Mouse (Mus musculus) kidney, embryonic 14.5 days (tissue): ENCODE data around the gene Psmf1. TPM values are rescaled to one million over a fixed set of nuclear protein-coding genes. Genes with fewer than 3 reads are reported as not detected.

Experiments used
- ATAC-seq: fragments of 200-750 bp; cut with Nextera tagmentation; 2 replicates; pipeline ENCODE4 v1.8.0; 2017; ENCODE audit warnings: moderate number of reproducible peaks, mild to moderate bottlenecking, moderate TSS enrichment, moderate library complexity; ENCODE audit not compliant: low FRiP score, low TSS enrichment
- H3K27ac ChIP-seq: fragments of 300-500 bp; sonication (generic); 2 replicates; pipeline ENCODE4 v1.5.1; 2014; ENCODE audit warnings: low read depth, mild to moderate bottlenecking, low read length, moderate library complexity, mixed read lengths
- H3K27me3 ChIP-seq: fragments of 300-500 bp; sonication (generic); 2 replicates; pipeline ENCODE4 v1.6.1; 2014; ENCODE audit warnings: mild to moderate bottlenecking, low read length; ENCODE audit not compliant: control insufficient read depth, insufficient read depth
- H3K36me3 ChIP-seq: fragments of 300-500 bp; sonication (generic); 2 replicates; pipeline ENCODE4 v1.6.1; 2014; ENCODE audit warnings: low read length, mixed read lengths; ENCODE audit not compliant: control insufficient read depth, insufficient read depth
- H3K4me1 ChIP-seq: fragments of 300-500 bp; sonication (generic); 2 replicates; pipeline ENCODE4 v1.6.1; 2014; ENCODE audit warnings: low read length, mixed read lengths; ENCODE audit not compliant: control insufficient read depth, insufficient read depth
- H3K4me2 ChIP-seq: fragments of 300-500 bp; sonication (generic); replicated peaks from 2 replicates; pipeline ENCODE4 v1.6.1; 2014; ENCODE audit warnings: low read depth, mild to moderate bottlenecking, low read length
- H3K4me3 ChIP-seq: fragments of 300-500 bp; sonication (generic); 2 replicates; pipeline ENCODE4 v1.5.1; 2014; ENCODE audit warnings: mild to moderate bottlenecking, low read length
- H3K9ac ChIP-seq: fragments of 300-500 bp; sonication (generic); 2 replicates; pipeline ENCODE4 v1.6.1; 2014; ENCODE audit warnings: low read depth, mild to moderate bottlenecking, low read length, moderate library complexity
- H3K9me3 ChIP-seq: fragments of 300-500 bp; sonication (generic); 2 replicates; pipeline ENCODE4 v1.6.1; 2016; ENCODE audit warnings: low read length; ENCODE audit not compliant: control insufficient read depth
- WGBS: fragments of 180-500 bp; shearing (Covaris S2); extraction: QIAGEN DNeasy Blood & Tissue Kit; methylation state at CpG from one replicate; pipeline ENCODE4 v1.1.7; 2014; 5-methylcytosine and 5-hydroxymethylcytosine counted together
- polyA plus RNA-seq: library from polyadenylated mRNA; unstranded; fragments of >200 nt; fragmentation: Nextera tagmentation; extraction: Ambion mirVana; gene quantifications from 2 replicates; pipeline ENCODE4 v1.2.1, GENCODE M21; 2014

The Psmf1 gene
- polyA plus RNA-seq, 1 experiment from 2014 or later: 49.6 TPM

DNA sequence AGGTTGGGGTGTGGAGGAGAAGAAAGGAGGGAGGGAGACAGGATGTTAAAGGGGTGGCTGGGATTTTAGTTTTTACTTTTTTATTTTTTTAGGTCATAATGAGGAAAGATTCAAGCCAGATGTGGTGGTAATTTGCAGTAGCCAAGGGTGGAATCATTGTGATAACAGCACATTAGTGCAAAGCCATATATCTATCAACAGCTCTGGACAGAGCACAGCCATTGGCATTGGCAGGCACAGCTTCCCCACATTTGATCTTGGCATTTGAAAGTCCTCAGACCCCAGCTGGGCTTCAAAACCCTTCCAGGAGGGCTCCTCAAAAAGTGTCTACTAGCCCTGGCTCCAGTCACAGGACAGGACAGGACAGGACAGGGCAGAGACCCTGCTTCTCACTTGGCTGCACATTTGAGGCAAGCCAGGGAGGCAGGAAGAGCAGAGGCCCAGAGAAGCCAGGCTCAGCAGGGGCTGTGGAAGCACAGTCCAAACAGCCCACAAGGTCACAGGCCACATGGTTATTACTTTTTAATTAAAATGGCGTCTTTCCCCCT lies 14.9 kb upstream of the Psmf1 start:
- WGBS: 34% methylated on average over 1 of the region's 1 CpGs
- H3K4me2 ChIP-seq: no peak overlapping the region
- H3K9ac ChIP-seq: no peak overlapping the region
- no peak overlapping the region for H3K4me3 ChIP-seq
- ATAC-seq: no peak
- no peaks in the 10 kb centered on the region for H3K4me1 ChIP-seq
- H3K27ac ChIP-seq: no peak overlapping the region
- H3K9me3 ChIP-seq: no peaks in the 10 kb centered on the region
- H3K36me3 ChIP-seq: no peaks in the 10 kb centered on the region
- H3K27me3 ChIP-seq: no peaks in the 10 kb centered on the region

DNA sequence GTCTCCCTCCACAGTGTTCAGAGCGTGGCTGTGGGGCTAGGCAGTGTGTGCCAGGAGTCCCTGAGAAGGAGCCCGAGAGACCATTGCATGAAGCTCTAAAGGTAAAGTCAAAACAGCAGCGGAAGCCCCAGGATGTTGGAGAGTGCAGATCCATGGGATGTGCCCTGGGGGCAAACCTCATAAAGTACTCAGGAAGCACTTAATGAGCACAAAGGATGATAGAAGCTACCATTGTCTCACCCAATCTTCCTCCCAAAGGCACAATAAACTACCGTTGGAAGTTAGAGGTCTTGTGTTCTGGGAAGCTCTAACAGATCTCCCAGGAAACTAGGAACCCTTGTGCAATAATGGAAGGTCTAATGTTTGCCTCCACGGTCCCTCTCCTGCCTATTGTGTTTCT lies 13.5 kb upstream of the Psmf1 start:
- no peak overlapping the region for H3K4me2 ChIP-seq
- H3K9ac ChIP-seq: no peak overlapping the region
- H3K27me3 ChIP-seq: no peaks in the 10 kb centered on the region
- no peak for ATAC-seq
- H3K27ac ChIP-seq: no peak overlapping the region
- no peak overlapping the region for H3K4me3 ChIP-seq
- H3K9me3 ChIP-seq: no peaks in the 10 kb centered on the region
- 38% methylated on average over 5 of the region's 5 CpGs for WGBS
- no peaks in the 10 kb centered on the region for H3K4me1 ChIP-seq
- no peaks in the 10 kb centered on the region for H3K36me3 ChIP-seq

DNA sequence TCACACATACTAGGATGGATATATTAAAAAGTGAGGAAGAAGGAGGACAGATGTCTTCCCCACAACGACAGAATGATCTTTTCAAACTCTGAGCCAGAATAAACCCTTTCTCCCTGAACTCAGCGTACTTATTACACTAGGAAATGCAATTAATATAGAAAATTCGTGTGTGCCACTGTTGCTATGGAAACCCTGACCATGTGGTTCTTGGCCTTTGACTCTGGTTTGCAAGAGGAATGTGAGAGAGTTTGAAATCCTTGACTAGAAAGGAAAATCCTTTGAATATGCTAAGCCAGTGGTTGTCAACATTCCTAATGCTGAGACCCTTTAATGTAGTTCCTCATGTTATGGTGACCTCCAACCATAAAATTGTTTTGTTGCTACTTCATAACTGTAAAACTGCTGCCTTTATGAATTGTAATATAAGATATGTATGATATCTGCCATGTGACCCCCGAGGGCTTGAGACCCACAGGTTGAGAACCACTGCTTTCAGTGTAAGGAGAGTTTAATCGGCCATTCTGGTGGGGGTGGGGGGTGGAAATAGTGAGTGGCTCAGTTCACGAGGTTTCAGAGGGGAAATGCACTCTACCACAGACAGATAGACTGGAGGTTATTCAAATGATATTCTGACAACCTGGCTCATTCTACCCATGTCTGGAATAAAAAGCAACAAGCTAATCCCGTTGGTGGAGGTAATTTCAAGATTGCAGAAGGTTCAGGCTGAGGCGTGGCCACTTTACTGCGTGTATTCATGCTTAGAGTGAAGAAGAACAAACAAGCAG lies 12.5 kb upstream of the Psmf1 start:
- Histone ChIP-seq H3K36me3 (no peaks in the 10 kb centered on the region), H3K9ac (no peak overlapping the region), H3K4me2 (no peak overlapping the region), H3K4me1 (no peaks in the 10 kb centered on the region), H3K27ac (no peak overlapping the region), H3K27me3 (no peaks in the 10 kb centered on the region), H3K9me3 (no peaks in the 10 kb centered on the region), H3K4me3 (no peak overlapping the region)
- ATAC-seq: no peak
- 55% methylated on average over 9 of the region's 9 CpGs for WGBS

DNA sequence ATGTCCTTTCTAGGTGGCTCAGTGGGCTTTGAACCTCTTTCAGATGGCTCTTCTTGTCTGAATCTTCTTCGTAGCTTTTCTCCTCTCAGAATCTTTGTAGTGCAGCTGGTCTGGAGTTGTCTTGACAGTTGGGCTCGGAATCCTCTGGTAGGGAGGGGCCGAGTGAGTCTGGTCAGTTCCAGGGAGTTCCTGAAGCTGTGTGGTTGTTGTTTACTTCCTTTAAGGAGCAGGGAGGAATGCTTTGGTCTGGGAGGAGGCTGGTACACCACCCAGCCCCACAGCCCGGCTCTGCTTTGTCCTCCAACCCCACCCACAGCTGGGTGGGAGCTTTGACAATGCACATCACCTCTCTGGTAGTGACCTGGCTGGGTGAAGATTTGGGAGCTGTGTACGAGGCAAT lies 7.3 kb upstream of the Psmf1 start:
- Histone ChIP-seq H3K9me3 (no peaks in the 10 kb centered on the region), H3K27ac (no peak overlapping the region), H3K4me1 (no peaks in the 10 kb centered on the region), H3K27me3 (0 out of 2 replicates have a peak, but pooled peaks cover 3% of the 10 kb centered on the region), H3K4me2 (no peak overlapping the region), H3K9ac (no peak overlapping the region), H3K4me3 (no peak overlapping the region), H3K36me3 (no peaks in the 10 kb centered on the region)
- WGBS: 66% methylated on average over 5 of the region's 5 CpGs
- ATAC-seq: no peak

DNA sequence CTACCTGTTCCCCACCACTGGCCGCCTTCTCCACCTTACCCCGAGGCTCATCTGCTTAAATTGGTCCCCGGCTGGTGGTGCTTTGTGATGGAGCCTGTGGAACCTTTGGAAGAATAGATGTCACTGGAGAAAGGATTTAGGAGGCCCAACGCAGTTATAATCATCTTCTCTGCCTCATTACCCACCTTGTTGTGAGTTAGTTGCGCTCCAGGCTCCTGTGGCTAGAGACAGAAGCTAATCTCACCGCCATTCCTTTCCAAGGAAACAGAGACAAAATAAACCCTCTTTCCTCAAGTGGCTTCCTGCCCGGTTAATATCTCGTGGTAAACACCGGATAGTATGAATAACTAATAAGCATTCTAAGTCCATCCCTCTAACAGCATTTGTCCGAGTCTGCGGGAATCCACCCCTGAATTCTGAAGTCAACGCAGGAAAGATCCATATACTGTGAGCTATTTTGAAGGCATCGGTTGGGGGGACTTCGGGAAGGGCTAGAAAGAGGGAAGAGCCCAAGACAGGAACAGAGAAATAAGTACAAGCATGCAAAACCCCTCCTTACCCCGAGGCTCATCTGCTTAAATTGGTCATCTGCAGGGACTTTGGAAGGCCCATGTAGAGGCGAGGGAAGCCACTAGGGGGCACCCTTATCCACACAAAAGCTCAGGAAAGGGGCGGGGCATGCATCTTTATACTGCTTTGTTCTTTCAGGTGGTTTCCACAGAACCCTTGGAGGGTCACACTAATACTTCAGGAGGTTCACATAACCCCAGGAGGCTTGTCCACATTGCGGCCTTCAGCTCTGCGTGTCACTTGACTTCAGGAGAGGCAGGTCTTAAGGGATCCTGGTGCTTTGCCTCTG lies 4.1 kb upstream of the Psmf1 start:
- WGBS: 38% methylated on average over 19 of the region's 19 CpGs
- no peak overlapping the region for H3K4me3 ChIP-seq
- no peaks in the 10 kb centered on the region for H3K36me3 ChIP-seq
- H3K4me1 ChIP-seq: no peaks in the 10 kb centered on the region
- H3K27me3 ChIP-seq: 0 out of 2 replicates have a peak, but pooled peaks cover 3% of the 10 kb centered on the region
- peak; percentile 64 for ATAC-seq
- H3K9ac ChIP-seq: no peak overlapping the region
- H3K9me3 ChIP-seq: no peaks in the 10 kb centered on the region
- no peak overlapping the region for H3K4me2 ChIP-seq
- H3K27ac ChIP-seq: no peak overlapping the region

DNA sequence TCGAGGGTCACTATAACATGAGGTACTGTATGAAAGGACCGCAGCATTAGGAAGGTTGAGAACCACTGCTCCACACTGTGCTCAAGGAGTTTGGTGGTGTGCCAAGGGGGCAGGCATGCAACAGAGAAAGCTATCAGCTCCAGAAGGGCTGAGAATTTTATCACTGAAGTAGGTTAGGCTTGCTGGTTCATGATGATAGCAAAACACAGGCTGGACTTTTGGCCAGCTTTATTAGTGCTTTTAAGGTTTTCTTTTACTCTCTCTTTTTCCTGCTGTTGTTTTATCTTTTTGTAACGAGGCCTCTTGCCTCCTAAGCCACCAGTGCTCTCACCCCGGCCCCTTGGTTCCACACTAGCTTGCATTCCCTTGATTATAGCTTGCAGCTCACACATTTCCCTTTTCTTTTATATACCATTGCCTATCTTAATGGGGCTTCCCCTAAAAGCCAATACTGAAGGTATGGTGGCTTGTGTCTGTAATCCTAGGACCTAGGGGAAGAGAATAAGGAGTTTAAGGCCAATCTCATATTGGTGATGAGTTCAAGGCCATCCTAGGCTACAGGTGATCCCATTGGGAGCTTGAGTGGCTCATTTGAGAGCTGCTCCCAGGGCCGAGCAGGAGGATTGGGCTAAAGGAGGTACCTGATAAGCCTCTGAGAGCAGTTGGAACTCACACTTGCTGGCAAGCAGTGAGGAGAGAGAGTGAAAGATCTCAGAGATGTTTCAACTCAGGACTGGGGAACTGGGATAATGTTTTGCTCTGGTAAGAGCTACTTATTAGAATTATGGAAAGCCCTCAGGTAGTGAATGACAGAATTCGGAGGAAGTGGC lies 921 bp downstream of the Psmf1 start:
- 68% methylated on average over 6 of the region's 6 CpGs for WGBS
- H3K36me3 ChIP-seq: no peaks in the 10 kb centered on the region
- H3K4me2 ChIP-seq: no peak overlapping the region
- no peak overlapping the region for H3K9ac ChIP-seq
- no peak overlapping the region for H3K4me3 ChIP-seq
- H3K27ac ChIP-seq: no peak overlapping the region
- ATAC-seq: no peak
- 0 out of 2 replicates have a peak, but pooled peaks cover 3% of the 10 kb centered on the region for H3K27me3 ChIP-seq
- H3K9me3 ChIP-seq: no peaks in the 10 kb centered on the region
- H3K4me1 ChIP-seq: peaks cover 10% of the 10 kb centered on the region; the same call in 1 of the 2 replicates

DNA sequence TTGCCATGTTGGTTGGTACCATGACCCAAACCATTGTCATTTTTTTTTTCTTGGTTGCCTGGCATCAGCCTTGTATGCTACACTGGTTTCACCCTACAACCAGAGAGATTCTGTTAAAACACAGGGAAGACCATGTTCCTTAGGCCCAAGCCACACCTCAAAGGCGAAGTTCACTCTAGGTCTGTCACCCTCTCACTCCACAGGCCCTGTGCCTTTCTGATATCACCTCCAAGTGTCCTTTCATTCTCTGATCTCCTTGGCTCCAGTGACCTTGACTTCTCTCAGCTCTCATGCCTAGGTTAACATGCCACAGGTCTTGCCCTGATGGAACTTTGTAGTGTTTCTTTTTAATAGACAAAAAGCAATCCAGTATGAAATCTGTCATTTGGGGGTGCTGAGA lies 1.9 kb downstream of the Psmf1 start:
- 92% methylated on average over 1 of the region's 1 CpGs for WGBS
- no peak overlapping the region for H3K9ac ChIP-seq
- no peak for ATAC-seq

DNA sequence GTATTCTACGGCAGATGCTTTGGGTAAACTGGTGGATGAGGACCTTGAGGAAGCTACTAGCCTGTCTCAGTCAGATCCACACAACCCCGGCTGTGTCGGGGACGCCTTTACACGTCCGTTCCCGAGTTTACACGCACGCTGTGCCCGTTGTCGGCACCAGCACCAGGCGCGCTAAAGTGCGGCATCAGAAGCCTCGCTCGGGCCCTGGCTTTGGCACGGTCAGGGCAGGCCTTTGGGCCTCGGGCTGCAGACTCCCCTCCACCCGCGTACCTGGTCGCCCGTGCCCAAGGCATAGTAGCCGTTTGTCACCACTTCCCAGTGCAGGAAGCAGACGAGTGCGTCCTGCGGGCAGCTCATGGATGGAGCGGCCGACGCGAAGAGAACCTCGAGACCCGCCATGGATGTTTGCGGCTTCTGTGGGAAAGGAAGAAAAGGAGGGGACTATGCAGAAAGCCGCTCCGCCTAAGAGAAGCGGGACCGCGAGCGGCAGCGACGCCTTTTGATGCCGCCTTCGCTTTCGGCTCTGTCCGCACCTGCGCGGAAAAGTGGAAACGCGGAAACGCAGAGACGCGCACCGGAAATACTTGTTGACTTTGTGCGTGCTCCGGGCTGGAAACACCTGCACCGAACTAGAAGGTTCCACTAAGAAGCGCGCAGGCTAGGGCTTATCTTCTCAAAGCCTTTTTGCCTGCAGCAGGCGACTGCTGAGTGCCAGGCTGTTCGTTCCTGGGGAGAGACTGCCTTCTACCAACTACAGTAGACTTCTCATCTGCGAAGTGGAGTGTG lies 3.1 kb downstream of the Psmf1 start:
- under 1% methylated on average over 61 of the region's 61 CpGs for WGBS
- Histone ChIP-seq H3K27me3 (no peaks in the 10 kb centered on the region), H3K9me3 (no peaks in the 10 kb centered on the region), H3K4me2 (peak overlapping the region; percentile 59), H3K9ac (peak overlapping the region; percentile 77), H3K4me1 (peaks cover 10% of the 10 kb centered on the region; the same call in 1 of the 2 replicates), H3K4me3 (peak overlapping the region; percentile 82), H3K27ac (0 out of 2 replicates have a peak overlapping the region, but pooled peaks have one; percentile 51), H3K36me3 (no peaks in the 10 kb centered on the region)
- peak; percentile 89 for ATAC-seq

More for the DNA sequence above, 1.9 kb downstream of the Psmf1 start:
- no peak overlapping the region for H3K4me3 ChIP-seq
- no peaks in the 10 kb centered on the region for H3K36me3 ChIP-seq
- no peak overlapping the region for H3K4me2 ChIP-seq
- H3K9me3 ChIP-seq: no peaks in the 10 kb centered on the region
- 0 out of 2 replicates have a peak, but pooled peaks cover under 1% of the 10 kb centered on the region for H3K27me3 ChIP-seq
- peaks cover 10% of the 10 kb centered on the region; the same call in 1 of the 2 replicates for H3K4me1 ChIP-seq
- no peak overlapping the region for H3K27ac ChIP-seq
